Mouse (Mus musculus): ENCODE measurements around the gene Galnt9.

DNA sequence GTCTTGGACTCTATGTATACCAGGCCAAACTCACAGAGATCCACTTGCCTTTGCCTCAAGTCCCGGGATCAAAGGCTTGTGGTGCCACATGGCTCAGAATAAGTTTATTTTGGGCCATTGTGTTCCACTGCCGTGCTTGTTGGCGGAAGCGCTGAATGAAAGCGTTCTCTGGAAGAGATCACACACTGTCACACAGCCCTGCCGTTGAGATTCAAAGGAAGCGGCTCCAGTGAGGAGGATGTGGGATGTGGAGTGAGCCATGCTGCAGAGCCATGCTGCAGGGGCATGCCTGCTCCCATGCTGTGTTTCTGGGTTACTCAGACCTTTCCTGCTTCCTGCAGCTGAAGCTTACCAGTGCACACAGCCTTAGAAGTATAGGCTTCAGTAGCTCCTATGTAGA lies 4.3 kb downstream of the Galnt9 start:
- TF ChIP-seq POLR2A (IDR thresholded peaks at IDR 0.05; ENCODE audit: extremely low read depth, insufficient read depth, low read length) (no peak), CTCF (IDR thresholded peaks at IDR 0.05; ENCODE audit: low read depth, low read length) (no peak)
